Mouse (Mus musculus) small intestine, adult 2 months (tissue): ENCODE measurements around the gene Pde7b. TPM values are rescaled to one million over a fixed set of nuclear protein-coding genes. Genes with fewer than 3 reads are reported as not detected.
A peak's percentile ranks its signal among the peaks of the same experiment; 100 is the strongest.

Experiments
- H3K27ac ChIP-seq: fragments of 200-500 bp; 2 replicates; pipeline ENCODE4 v1.5.1; 2012; ENCODE audit warnings: low read depth, low read length, control low read depth, inconsistent platforms; ENCODE audit not compliant: insufficient read depth
- H3K27me3 ChIP-seq: fragments of 200-500 bp; 2 replicates; pipeline ENCODE4 v1.6.1; 2012; ENCODE audit warnings: mild to moderate bottlenecking, moderate library complexity, low read length, inconsistent platforms; ENCODE audit not compliant: control insufficient read depth, insufficient read depth
- H3K36me3 ChIP-seq: fragments of 200-500 bp; 2 replicates; pipeline ENCODE4 v1.6.1; 2012; ENCODE audit warnings: mild to moderate bottlenecking, low read length, control low read depth, inconsistent platforms; ENCODE audit not compliant: control insufficient read depth, insufficient read depth
- H3K4me1 ChIP-seq: fragments of 200-500 bp; 2 replicates; pipeline ENCODE4 v1.6.1; 2012; ENCODE audit warnings: low read length, inconsistent platforms, mixed read lengths; ENCODE audit not compliant: control insufficient read depth, insufficient read depth, insufficient read length
- H3K4me3 ChIP-seq: fragments of 200-500 bp; 2 replicates; pipeline ENCODE4 v1.5.1; 2012; ENCODE audit warnings: low read depth, mild to moderate bottlenecking, control low read depth, inconsistent platforms, low read length, moderate library complexity
- CTCF ChIP-seq: fragments of 200-500 bp; IDR thresholded peaks from 2 replicates; pipeline ENCODE4 v1.5.1; 2012; ENCODE audit warnings: low read depth, mild to moderate bottlenecking, control low read depth, inconsistent platforms, low read length, moderate library complexity, mixed read lengths; ENCODE audit not compliant: insufficient replicate concordance, insufficient read length; ENCODE audit errors: extremely low read depth
- POLR2A ChIP-seq: fragments of 200-500 bp; IDR thresholded peaks from 2 replicates; pipeline ENCODE4 v1.6.1; 2012; ENCODE audit warnings: low read depth, mild to moderate bottlenecking, control low read depth, inconsistent platforms, low read length, moderate library complexity
- WGBS: fragments of 180-500 bp; shearing (Covaris S2); methylation state at CpG from one replicate; pipeline ENCODE4 v1.1.7; 2018; 5-methylcytosine and 5-hydroxymethylcytosine counted together
- polyA plus RNA-seq: library from polyadenylated mRNA; depleted of rRNA; stranded (reverse); fragments of >200 nt; gene quantifications from 2 replicates; pipeline ENCODE4 v1.2.3, GENCODE M21; 2012

Pde7b gene
- polyA plus RNA-seq, 1 experiment = 2.7 TPM

DNA sequence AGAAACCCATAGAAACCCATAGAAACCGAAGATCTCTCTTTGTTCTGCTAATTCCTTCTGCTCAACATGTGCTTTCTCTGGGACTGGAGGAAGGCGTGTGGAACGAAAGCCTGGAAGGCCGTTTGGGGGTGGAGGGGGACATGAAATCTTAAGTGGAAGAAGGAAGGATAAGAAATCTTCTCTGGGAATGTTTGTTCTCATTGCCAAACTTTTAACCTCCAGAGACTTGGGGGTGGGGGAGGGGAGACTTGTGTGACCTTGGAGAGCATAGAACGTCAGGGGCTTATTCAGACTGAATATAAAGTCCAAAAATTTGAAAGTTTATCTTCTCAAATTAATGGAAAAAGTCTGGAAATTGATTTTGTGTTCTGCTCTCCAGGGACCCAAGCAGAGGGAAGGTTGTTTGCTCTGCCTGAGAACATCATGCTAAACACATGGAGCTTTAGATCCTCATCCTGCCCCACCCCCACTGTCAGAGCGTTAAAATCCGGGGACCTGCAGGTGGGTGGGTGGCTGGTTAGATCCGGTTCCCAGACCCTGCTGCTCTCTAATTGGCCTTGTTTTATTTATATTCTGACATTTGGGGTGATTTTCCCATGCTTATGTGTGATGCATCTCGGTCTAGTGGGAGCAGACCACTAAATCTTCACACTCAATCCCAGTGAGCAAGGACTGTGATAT, 217.0 kb downstream of the Pde7b start:
- Histone ChIP-seq H3K4me3 (no peak overlapping the region), H3K27me3 (no peaks in the 10 kb centered on the region), H3K27ac (no peak overlapping the region), H3K36me3 (no peaks in the 10 kb centered on the region), H3K4me1 (no peaks in the 10 kb centered on the region; the same call in 1 of the 2 replicates)
- WGBS = 65% methylated on average over 9 of the region's 9 CpGs
- TF ChIP-seq POLR2A (no peak), CTCF (no peak)

GRCm38 (mm10) chr10:20507069-20507468, 217.8 kb downstream of the Pde7b start:
- H3K27ac ChIP-seq = 0 out of 2 replicates have a peak overlapping the region, but pooled peaks have one; percentile 8
- no peaks in the 10 kb centered on the region for H3K36me3 ChIP-seq
- TF ChIP-seq POLR2A (no peak), CTCF (no peak)
- no peaks in the 10 kb centered on the region; the same call in 1 of the 2 replicates for H3K4me1 ChIP-seq
- no peaks in the 10 kb centered on the region for H3K27me3 ChIP-seq
- WGBS = 72% methylated on average over 2 of the region's 2 CpGs
- H3K4me3 ChIP-seq = no peak overlapping the region

DNA sequence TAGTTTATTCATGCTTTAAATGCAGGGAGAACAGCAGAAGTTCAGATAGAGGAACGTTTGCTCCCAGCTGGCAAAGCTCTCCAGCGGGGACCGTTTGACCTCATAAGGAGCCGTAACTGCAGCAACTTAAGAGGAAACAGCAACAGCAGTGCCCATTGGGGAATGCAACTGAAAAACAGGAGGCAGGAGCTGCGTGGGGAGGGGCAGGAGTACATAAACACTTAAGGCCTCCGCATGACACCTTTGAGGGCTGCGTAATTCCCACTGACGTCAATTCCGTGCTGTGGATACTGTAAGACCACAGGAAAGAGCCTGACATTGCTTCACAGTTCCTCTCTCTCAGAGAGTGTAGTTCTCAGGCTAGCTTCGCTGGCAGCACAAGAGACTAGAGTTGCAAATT, 219.4 kb downstream of the Pde7b start:
- H3K27me3 ChIP-seq = no peaks in the 10 kb centered on the region
- 77% methylated on average over 10 of the region's 10 CpGs for WGBS
- H3K4me1 ChIP-seq = no peaks in the 10 kb centered on the region; the same call in 1 of the 2 replicates
- no peak overlapping the region for H3K27ac ChIP-seq
- TF ChIP-seq CTCF (no peak), POLR2A (no peak)
- H3K4me3 ChIP-seq = no peak overlapping the region
- no peaks in the 10 kb centered on the region for H3K36me3 ChIP-seq

- H3K36me3 ChIP-seq = no peaks in the 10 kb centered on the region
- no peak overlapping the region for H3K27ac ChIP-seq
- no peaks in the 10 kb centered on the region; the same call in 1 of the 2 replicates for H3K4me1 ChIP-seq
- WGBS = 81% methylated on average over 3 of the region's 3 CpGs
- H3K4me3 ChIP-seq = no peak overlapping the region
- TF ChIP-seq POLR2A (no peak), CTCF (no peak)
- H3K27me3 ChIP-seq = no peaks in the 10 kb centered on the region
Observed at GRCm38 (mm10) chr10:20504800-20505199, 220.1 kb downstream of the Pde7b start.

GRCm38 (mm10) chr10:20503265-20504025, 221.4 kb downstream of the Pde7b start:
- WGBS = 53% methylated on average over 17 of the region's 17 CpGs
- Histone ChIP-seq H3K36me3 (no peaks in the 10 kb centered on the region), H3K27ac (no peak overlapping the region), H3K4me3 (no peak overlapping the region), H3K4me1 (no peaks in the 10 kb centered on the region; the same call in 1 of the 2 replicates), H3K27me3 (no peaks in the 10 kb centered on the region)
- TF ChIP-seq POLR2A (no peak), CTCF (no peak)

DNA sequence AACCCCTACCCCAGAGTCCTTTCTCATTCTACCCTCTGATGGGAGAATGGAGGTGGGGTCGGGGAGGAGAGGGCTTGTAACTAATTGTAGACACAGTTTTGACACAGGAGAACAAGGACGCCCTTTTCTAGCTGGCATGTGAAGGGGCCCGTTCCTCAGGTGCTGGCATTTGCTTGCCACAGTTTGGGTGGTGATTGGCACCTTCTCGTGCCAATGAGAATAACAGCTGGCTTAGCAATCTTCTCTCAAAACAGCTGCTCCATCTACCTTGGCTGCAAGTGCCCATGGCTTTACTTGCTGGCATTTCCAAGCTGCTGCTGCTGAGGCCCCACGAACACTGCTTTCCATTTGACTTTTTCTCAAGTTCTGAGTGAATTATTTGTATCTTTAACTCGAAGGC, 223.7 kb downstream of the Pde7b start:
- H3K4me1 ChIP-seq = no peaks in the 10 kb centered on the region; the same call in 1 of the 2 replicates
- no peak overlapping the region for H3K4me3 ChIP-seq
- H3K36me3 ChIP-seq = no peaks in the 10 kb centered on the region
- 87% methylated on average over 6 of the region's 6 CpGs for WGBS
- no peak overlapping the region for H3K27ac ChIP-seq
- TF ChIP-seq CTCF = no peak
- no peak for TF ChIP-seq POLR2A
- no peaks in the 10 kb centered on the region for H3K27me3 ChIP-seq

DNA sequence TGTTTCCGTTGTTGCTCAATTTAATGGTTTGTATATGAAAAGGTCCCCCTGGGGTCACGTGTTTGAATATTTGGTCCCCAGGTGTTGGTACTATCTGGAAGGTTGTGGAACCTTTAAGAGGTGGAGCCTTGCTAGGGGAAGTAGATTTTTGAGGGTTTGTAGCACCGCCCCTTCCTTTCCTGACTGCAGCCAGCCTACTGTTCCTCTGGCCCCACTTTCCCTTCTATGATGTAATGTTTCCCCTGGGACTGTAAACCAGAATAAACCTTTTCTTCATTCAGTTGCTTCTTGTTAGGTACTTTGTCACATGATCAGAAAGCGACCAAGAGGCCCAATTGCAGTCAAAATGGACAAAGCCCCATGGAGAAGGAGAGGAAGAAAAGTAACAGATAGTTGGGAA, 229.8 kb downstream of the Pde7b start:
- H3K27ac ChIP-seq = no peak overlapping the region
- 0 out of 2 replicates have a peak, but pooled peaks cover 3% of the 10 kb centered on the region for H3K4me1 ChIP-seq
- H3K27me3 ChIP-seq = no peaks in the 10 kb centered on the region
- 91% methylated on average over 4 of the region's 4 CpGs for WGBS
- H3K4me3 ChIP-seq = no peak overlapping the region
- TF ChIP-seq CTCF (no peak), POLR2A (no peak)
- H3K36me3 ChIP-seq = no peaks in the 10 kb centered on the region
